Mouse (Mus musculus) thymus, adult 2 months (tissue): ENCODE measurements around the gene Iqgap2.

Experiments used
- CTCF ChIP-seq: fragments of 200-500 bp; IDR thresholded peaks from 2 replicates; pipeline ENCODE4 v1.5.1; 2012; ENCODE audit warnings: mild to moderate bottlenecking, control low read depth, low read length, moderate library complexity, borderline replicate concordance; ENCODE audit not compliant: control insufficient read depth, poor library complexity, insufficient read depth; ENCODE audit errors: extremely low read depth
- POLR2A ChIP-seq: fragments of 200-500 bp; IDR thresholded peaks from 2 replicates; pipeline ENCODE4 v1.6.1; 2012; ENCODE audit warnings: mild to moderate bottlenecking, low read length, control low read depth, moderate library complexity; ENCODE audit not compliant: control insufficient read depth, poor library complexity, insufficient read depth; ENCODE audit errors: extremely low read depth

- no peak for TF ChIP-seq POLR2A
- no peak for TF ChIP-seq CTCF
Measured at GRCm38 (mm10) chr13:95810796-95811195, 80.9 kb downstream of the Iqgap2 start.
